Mouse (Mus musculus): Measurements from ENCODE around the gene Olfr69. TPM values are rescaled to one million over a fixed set of nuclear protein-coding genes. Genes with fewer than 3 reads are reported as not detected.
"Not testable (repeated sequence)": the region's sequence is repeated elsewhere in the genome, so short reads cannot be mapped to it uniquely, and the experiment has no call there.

The Olfr69 gene
- polyA plus RNA-seq, 1 experiment from 2014 or later, result not detected

- H3K4me1 ChIP-seq (replicated peaks; ENCODE audit: control insufficient read depth, insufficient read depth, low read length); H3K9ac ChIP-seq (ENCODE audit: low read length); H3K4me3 ChIP-seq (ENCODE audit: low read depth, low read length); H3K9me3 ChIP-seq (ENCODE audit: control insufficient read depth, low read length); ATAC-seq (replicated peaks; ENCODE audit: low FRiP score); H3K36me3 ChIP-seq (ENCODE audit: control insufficient read depth, insufficient read depth, low read length); H3K27me3 ChIP-seq (ENCODE audit: control insufficient read depth, insufficient read depth, low read length); DNase-seq (ENCODE audit: low spot score); H3K27ac ChIP-seq (ENCODE audit: low read depth, low read length); H3K4me2 ChIP-seq (ENCODE audit: low read depth, low read length, severe bottlenecking): not testable (repeated sequence)
- 79% methylated on average over 6 of the region's 6 CpGs for WGBS
Observed at GRCm38 (mm10) chr7:103762212-103762611, 9.2 kb downstream of the Olfr69 start.

GRCm38 (mm10) chr7:103757233-103757632, 14.2 kb downstream of the Olfr69 start, which contains the start of gene Olfr630:
Gene Olfr630 (minus strand): TSS chr7:103757333.
- Histone ChIP-seq H3K9ac (ENCODE audit: low read length) (no peak within 1 kb of the TSS), H3K4me3 (ENCODE audit: low read depth, low read length) (no peak within 1 kb of the TSS), H3K27me3 (ENCODE audit: control insufficient read depth, insufficient read depth, low read length) (no peaks in the 10 kb centered on the region), H3K4me2 (ENCODE audit: low read depth, low read length, severe bottlenecking) (no peak within 1 kb of the TSS), H3K4me1 (replicated peaks; ENCODE audit: control insufficient read depth, insufficient read depth, low read length) (no peaks in the 10 kb centered on the region), H3K27ac (ENCODE audit: low read depth, low read length) (no peak within 1 kb of the TSS), H3K9me3 (ENCODE audit: control insufficient read depth, low read length) (no peaks in the 10 kb centered on the region), H3K36me3 (ENCODE audit: control insufficient read depth, insufficient read depth, low read length) (no peaks in the 10 kb centered on the region)
- 58% methylated on average over 2 of the region's 2 CpGs for WGBS
- ATAC-seq (replicated peaks; ENCODE audit: low FRiP score), result no peak
- no peak for DNase-seq (ENCODE audit: low spot score)

- DNase-seq (ENCODE audit: low spot score), result no peak
Observed at GRCm38 (mm10) chr7:103744843-103745242, 26.6 kb downstream of the Olfr69 start, which contains the start of gene Olfr629. Gene Olfr629 (minus strand): TSS chr7:103744943.

GRCm38 (mm10) chr7:103730074-103730473, 41.3 kb downstream of the Olfr69 start, which contains the start of gene Olfr628:
Gene Olfr628 (plus strand): TSS chr7:103730374.
- DNase-seq (ENCODE audit: low spot score), result no peak
- Histone ChIP-seq H3K36me3 (ENCODE audit: control insufficient read depth, insufficient read depth, low read length) (no peaks in the 10 kb centered on the region), H3K9ac (ENCODE audit: low read length) (no peak within 1 kb of the TSS), H3K4me3 (ENCODE audit: low read depth, low read length) (no peak within 1 kb of the TSS), H3K4me2 (ENCODE audit: low read depth, low read length, severe bottlenecking) (no peak within 1 kb of the TSS), H3K27me3 (ENCODE audit: control insufficient read depth, insufficient read depth, low read length) (no peaks in the 10 kb centered on the region), H3K9me3 (ENCODE audit: control insufficient read depth, low read length) (no peaks in the 10 kb centered on the region), H3K27ac (ENCODE audit: low read depth, low read length) (no peak within 1 kb of the TSS), H3K4me1 (replicated peaks; ENCODE audit: control insufficient read depth, insufficient read depth, low read length) (no peaks in the 10 kb centered on the region)
- no peak for ATAC-seq (replicated peaks; ENCODE audit: low FRiP score)
- WGBS, result 90% methylated on average over 1 of the region's 1 CpGs

More at GRCm38 (mm10) chr7:103744843-103745242, 26.6 kb downstream of the Olfr69 start, which contains the start of gene Olfr629:
- H3K9me3 ChIP-seq (ENCODE audit: control insufficient read depth, low read length), result no peaks in the 10 kb centered on the region
- 82% methylated on average over 2 of the region's 2 CpGs for WGBS
- no peak within 1 kb of the TSS for H3K27ac ChIP-seq (ENCODE audit: low read depth, low read length)
- no peaks in the 10 kb centered on the region for H3K27me3 ChIP-seq (ENCODE audit: control insufficient read depth, insufficient read depth, low read length)
- H3K4me1 ChIP-seq (replicated peaks; ENCODE audit: control insufficient read depth, insufficient read depth, low read length), result no peaks in the 10 kb centered on the region
- ATAC-seq (replicated peaks; ENCODE audit: low FRiP score), result no peak
- H3K36me3 ChIP-seq (ENCODE audit: control insufficient read depth, insufficient read depth, low read length), result no peaks in the 10 kb centered on the region
- no peak within 1 kb of the TSS for H3K4me2 ChIP-seq (ENCODE audit: low read depth, low read length, severe bottlenecking)
- no peak within 1 kb of the TSS for H3K9ac ChIP-seq (ENCODE audit: low read length)
- no peak within 1 kb of the TSS for H3K4me3 ChIP-seq (ENCODE audit: low read depth, low read length)

- DNase-seq (ENCODE audit: low spot score); H3K27ac ChIP-seq (ENCODE audit: low read depth, low read length); ATAC-seq (replicated peaks; ENCODE audit: low FRiP score): not testable (repeated sequence)
Observed at GRCm38 (mm10) chr7:103716398-103716797, 55.0 kb downstream of the Olfr69 start.

More at GRCm38 (mm10) chr7:103716398-103716797, 55.0 kb downstream of the Olfr69 start:
- not testable (repeated sequence) for H3K4me3 ChIP-seq (ENCODE audit: low read depth, low read length); H3K4me1 ChIP-seq (replicated peaks; ENCODE audit: control insufficient read depth, insufficient read depth, low read length); H3K9ac ChIP-seq (ENCODE audit: low read length); H3K4me2 ChIP-seq (ENCODE audit: low read depth, low read length, severe bottlenecking); H3K9me3 ChIP-seq (ENCODE audit: control insufficient read depth, low read length); H3K27me3 ChIP-seq (ENCODE audit: control insufficient read depth, insufficient read depth, low read length); H3K36me3 ChIP-seq (ENCODE audit: control insufficient read depth, insufficient read depth, low read length)
- whole genome bisulfite sequencing, result 95% methylated on average over 1 of the region's 1 CpGs

Other genes starting within 250 kb of the Olfr69 start
- not detected in 2 replicates for gene Olfr612, start 228.9 kb downstream of the Olfr69 start, polyA plus RNA-seq (2014; fragmentation: Nextera tagmentation; extraction: Ambion mirVana)
- gene Olfr613, start 223.5 kb downstream of the Olfr69 start, polyA plus RNA-seq (2014; fragmentation: Nextera tagmentation; extraction: Ambion mirVana), result not detected in 2 replicates
- not detected in 2 replicates for gene Olfr615, start 215.5 kb downstream of the Olfr69 start, polyA plus RNA-seq (2014; fragmentation: Nextera tagmentation; extraction: Ambion mirVana)
- gene Olfr616, start 202.5 kb downstream of the Olfr69 start, polyA plus RNA-seq (2014; fragmentation: Nextera tagmentation; extraction: Ambion mirVana), result not detected in 2 replicates
- gene Olfr617, start 198.5 kb downstream of the Olfr69 start, polyA plus RNA-seq (2014; fragmentation: Nextera tagmentation; extraction: Ambion mirVana), result not detected in 2 replicates
- gene Olfr618, start 181.5 kb downstream of the Olfr69 start, polyA plus RNA-seq (2014; fragmentation: Nextera tagmentation; extraction: Ambion mirVana), result not detected in 2 replicates
- not detected in 2 replicates for gene Olfr619, start 171.0 kb downstream of the Olfr69 start, polyA plus RNA-seq (2014; fragmentation: Nextera tagmentation; extraction: Ambion mirVana)
- gene Olfr620, start 159.1 kb downstream of the Olfr69 start, polyA plus RNA-seq (2014; fragmentation: Nextera tagmentation; extraction: Ambion mirVana), result not detected in 2 replicates
- not detected in 2 replicates for gene Olfr622, start 128.9 kb downstream of the Olfr69 start, polyA plus RNA-seq (2014; fragmentation: Nextera tagmentation; extraction: Ambion mirVana)
- gene Olfr623, start 107.9 kb downstream of the Olfr69 start, polyA plus RNA-seq (2014; fragmentation: Nextera tagmentation; extraction: Ambion mirVana), result not detected in 2 replicates
- gene Olfr624, start 100.4 kb downstream of the Olfr69 start, polyA plus RNA-seq (2014; fragmentation: Nextera tagmentation; extraction: Ambion mirVana), result not detected in 2 replicates
- gene Olfr625-ps1, start 88.9 kb downstream of the Olfr69 start, polyA plus RNA-seq (2014; fragmentation: Nextera tagmentation; extraction: Ambion mirVana), result not detected in 2 replicates
- not detected in 2 replicates for gene Olfr243, start 56.9 kb downstream of the Olfr69 start, polyA plus RNA-seq (2014; fragmentation: Nextera tagmentation; extraction: Ambion mirVana)
- gene Olfr628, start 41.2 kb downstream of the Olfr69 start, polyA plus RNA-seq (2014; fragmentation: Nextera tagmentation; extraction: Ambion mirVana), result not detected in 2 replicates
- not detected in 2 replicates for gene Olfr629, start 26.7 kb downstream of the Olfr69 start, polyA plus RNA-seq (2014; fragmentation: Nextera tagmentation; extraction: Ambion mirVana)
- not detected in 2 replicates for gene Olfr630, start 14.3 kb downstream of the Olfr69 start, polyA plus RNA-seq (2014; fragmentation: Nextera tagmentation; extraction: Ambion mirVana)
- gene Olfr68, start 8.1 kb upstream of the Olfr69 start, polyA plus RNA-seq (2014; fragmentation: Nextera tagmentation; extraction: Ambion mirVana), result not detected in 2 replicates
- not detected in 2 replicates for gene Olfr67, start 20.2 kb upstream of the Olfr69 start, polyA plus RNA-seq (2014; fragmentation: Nextera tagmentation; extraction: Ambion mirVana)
- 770 and 789 TPM in 2 replicates for gene Hbb-bt, start 42.4 kb upstream of the Olfr69 start, polyA plus RNA-seq (2014; fragmentation: Nextera tagmentation; extraction: Ambion mirVana)
- gene Hbb-bs, start 56.5 kb upstream of the Olfr69 start, polyA plus RNA-seq (2014; fragmentation: Nextera tagmentation; extraction: Ambion mirVana), result 254 and 256 TPM in 2 replicates
- gene Hbb-bh2, start 68.9 kb upstream of the Olfr69 start, polyA plus RNA-seq (2014; fragmentation: Nextera tagmentation; extraction: Ambion mirVana), result not detected in 2 replicates
- 2,356 and 2,804 TPM in 2 replicates for gene Hbb-bh1, start 71.6 kb upstream of the Olfr69 start, polyA plus RNA-seq (2014; fragmentation: Nextera tagmentation; extraction: Ambion mirVana)
- 10,747 and 11,615 TPM in 2 replicates for gene Hbb-y, start 81.6 kb upstream of the Olfr69 start, polyA plus RNA-seq (2014; fragmentation: Nextera tagmentation; extraction: Ambion mirVana)
- not detected in 2 replicates for gene Olfr66, start 114.7 kb upstream of the Olfr69 start, polyA plus RNA-seq (2014; fragmentation: Nextera tagmentation; extraction: Ambion mirVana)
- not detected in 2 replicates for gene Olfr64, start 122.9 kb upstream of the Olfr69 start, polyA plus RNA-seq (2014; fragmentation: Nextera tagmentation; extraction: Ambion mirVana)
- gene Olfr65, start 131.9 kb upstream of the Olfr69 start, polyA plus RNA-seq (2014; fragmentation: Nextera tagmentation; extraction: Ambion mirVana), result not detected in 2 replicates
- not detected in 2 replicates for gene Olfr631, start 157.2 kb upstream of the Olfr69 start, polyA plus RNA-seq (2014; fragmentation: Nextera tagmentation; extraction: Ambion mirVana)
- gene Olfr632, start 162.8 kb upstream of the Olfr69 start, polyA plus RNA-seq (2014; fragmentation: Nextera tagmentation; extraction: Ambion mirVana), result 0.12 TPM in 1 of 2 replicates, not detected in the other
- gene Olfr633, start 172.8 kb upstream of the Olfr69 start, polyA plus RNA-seq (2014; fragmentation: Nextera tagmentation; extraction: Ambion mirVana), result not detected in 2 replicates
- gene Olfr635, start 199.6 kb upstream of the Olfr69 start, polyA plus RNA-seq (2014; fragmentation: Nextera tagmentation; extraction: Ambion mirVana), result 0.03 TPM in 1 of 2 replicates, not detected in the other
- gene Olfr638, start 227.2 kb upstream of the Olfr69 start, polyA plus RNA-seq (2014; fragmentation: Nextera tagmentation; extraction: Ambion mirVana), result not detected in 2 replicates
- gene Olfr639, start 245.7 kb upstream of the Olfr69 start, polyA plus RNA-seq (2014; fragmentation: Nextera tagmentation; extraction: Ambion mirVana), result 0.04 TPM in 2 replicates

Measured in forebrain, embryonic 11.5 days (tissue).